Mouse (Mus musculus) MEL (cell line): Measurements from ENCODE around the gene Nrbp1.
A peak's percentile ranks its signal among the peaks of the same experiment; 100 is the strongest.

Experiments
- CTCF ChIP-seq, 3 experiments: IDR thresholded peaks in 2 of 3; conservative IDR thresholded peaks in 1 of 3; 2 replicates each; pipeline ENCODE4 v1.5.1; 2011 to 2012; ENCODE audit warnings: low read length in 3 of 3, low read depth in 2 of 3, mild to moderate bottlenecking in 2 of 3, improper control_type of control experiment in 1 of 3, inconsistent platforms in 1 of 3, mixed read lengths in 1 of 3, moderate library complexity in 1 of 3; ENCODE audit not compliant: control insufficient read depth in 1 of 3, insufficient read depth in 1 of 3, poor library complexity in 1 of 3, severe bottlenecking in 1 of 3
- EP300 ChIP-seq, 2 experiments: IDR thresholded peaks; 2 replicates each; pipeline ENCODE4 v1.6.1; 2011; ENCODE audit warnings: improper control_type of control experiment in 2 of 2, low read length in 2 of 2, low read depth in 1 of 2, mild to moderate bottlenecking in 1 of 2
- ETS1 ChIP-seq: IDR thresholded peaks from 2 replicates; pipeline ENCODE4 v1.6.1; 2012; ENCODE audit warnings: low read depth, mild to moderate bottlenecking, inconsistent platforms, low read length, improper control_type of control experiment, moderate library complexity
- HCFC1 ChIP-seq: IDR thresholded peaks from 2 replicates; pipeline ENCODE4 v1.6.1; 2012; ENCODE audit warnings: low read depth, mild to moderate bottlenecking, inconsistent platforms, low read length, improper control_type of control experiment, moderate library complexity
- RCOR1 ChIP-seq: IDR thresholded peaks from 2 replicates; pipeline ENCODE4 v1.6.1; 2012; ENCODE audit warnings: low read depth, mild to moderate bottlenecking, inconsistent platforms, low read length, improper control_type of control experiment
- TCF12 ChIP-seq: IDR thresholded peaks from 2 replicates; pipeline ENCODE4 v1.6.1; 2014; ENCODE audit warnings: low read depth, mild to moderate bottlenecking, inconsistent platforms, low read length, improper control_type of control experiment, moderate library complexity
- ZKSCAN1 ChIP-seq: IDR thresholded peaks from 2 replicates; pipeline ENCODE4 v1.6.1; 2012; ENCODE audit warnings: low read depth, mild to moderate bottlenecking, inconsistent platforms, low read length, improper control_type of control experiment, moderate library complexity
- ZMIZ1 ChIP-seq: IDR thresholded peaks from 2 replicates; pipeline ENCODE4 v1.6.1; 2012; ENCODE audit warnings: low read depth, mild to moderate bottlenecking, inconsistent platforms, low read length, improper control_type of control experiment, moderate library complexity

GRCm38 (mm10) chr5:31192045-31192938, 48.4 kb upstream of the Nrbp1 start:
- TF ChIP-seq TCF12 (no peak), ETS1 (no peak), ZKSCAN1 (no peak), ZMIZ1 (no peak), HCFC1 (no peak), RCOR1 (no peak), CTCF (IDR thresholded peaks at IDR 0.05 in 2 of 3, conservative IDR thresholded peaks at IDR 0.05 in 1 of 3; ENCODE audit: control insufficient read depth in 1 of 3, insufficient read depth in 1 of 3, low read depth in 2 of 3, low read length in 3 of 3, poor library complexity in 1 of 3, severe bottlenecking in 1 of 3) (0 out of 6 replicates have a peak, but pooled peaks of 1 of the 3 experiments have one; percentile 19), EP300 (IDR thresholded peaks at IDR 0.05; ENCODE audit: low read depth in 1 of 2, low read length in 2 of 2) (no peak)
